In the genomic region with DNA sequence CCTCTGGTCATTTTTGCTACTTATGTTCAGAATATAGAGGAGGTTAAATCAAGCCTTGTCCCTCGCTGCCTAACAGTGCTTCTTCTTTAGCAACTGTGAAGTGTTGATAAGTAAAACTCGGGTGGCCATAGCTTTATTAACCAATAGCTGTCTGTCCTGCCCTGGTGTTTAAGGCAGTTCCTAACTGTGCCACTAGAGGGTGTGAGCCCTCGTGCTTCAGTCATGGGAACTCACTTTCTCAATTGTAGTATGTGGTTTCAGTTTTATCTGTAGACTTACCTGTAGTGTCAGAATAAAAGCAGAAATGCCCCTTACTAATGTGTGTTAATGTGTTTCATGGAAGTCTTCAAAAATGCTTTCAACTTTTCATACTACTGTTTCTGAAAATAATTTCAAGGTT, we compare ENCODE assay signal across 8 mouse cellular contexts. TPM values are rescaled to one million over a fixed set of nuclear protein-coding genes. Genes with fewer than 3 reads are reported as not detected.
DNase-seq lines count a peak whose midpoint lies in the region; ATAC-seq and TF ChIP-seq lines count a peak whose summit lies in the region.

No protein-coding gene starts in this region.

- DNase-seq in neural tube, embryonic 10.5 days (ENCODE audit: extremely low spot score, low spot score): peak; percentile 75
- DNase-seq in T-cell, adult 2 months (ENCODE audit: low spot score): peak; percentile 75
- DNase-seq in heart, postnatal 14 days: peak; percentile 70 to 79
- peak; percentile 41 to 59 for DNase-seq in left cerebral cortex, postnatal 10 days (ENCODE audit: extremely low spot score in 1 of 2, low spot score in 2 of 2)
- DNase-seq in monocyte, adult 2 months (ENCODE audit: low read depth in 1 of 2, low spot score in 2 of 2): peak; percentile 40 to 63
- peak; percentile 69 for DNase-seq in thymus, postnatal 25 days

- no peak overlapping the region for H3K27ac ChIP-seq in neural tube, embryonic 15.5 days (replicated peaks)
- H3K27ac ChIP-seq in cortical plate, adult 2 months (ENCODE audit: insufficient read depth, low read length): no peak overlapping the region

- H3K4me1 ChIP-seq in neural tube, embryonic 15.5 days: peaks cover 36% of the 10 kb centered on the region
- H3K4me1 ChIP-seq in cortical plate, adult 2 months (ENCODE audit: control insufficient read depth, insufficient read depth, low read length): peaks cover 4% of the 10 kb centered on the region

- H3K36me3 ChIP-seq in neural tube, embryonic 15.5 days: peaks cover 34% of the 10 kb centered on the region

- no peak overlapping the region for H3K4me3 ChIP-seq in neural tube, embryonic 15.5 days (replicated peaks)
- H3K4me3 ChIP-seq in cortical plate, adult 2 months (ENCODE audit: insufficient read depth, low read length): no peak overlapping the region

- H3K9me3 ChIP-seq in neural tube, embryonic 15.5 days (replicated peaks): no peaks in the 10 kb centered on the region

- 23% methylated on average over 3 of the region's 3 CpGs for WGBS in neural tube, embryonic 15.5 days

- ATAC-seq in neural tube, embryonic 15.5 days (ENCODE audit: low FRiP score): no peak

- TF ChIP-seq POLR2A in cortical plate, adult 2 months (IDR thresholded peaks at IDR 0.05; ENCODE audit: extremely low read depth, insufficient read depth, low read length): no peak

- H3K4me2 ChIP-seq in neural tube, embryonic 15.5 days: no peak overlapping the region

- intact Hi-C loops in heart, postnatal 14 days (cut with DNase I): loop anchor here (2.0 kb wide), 1 partner anchor 237 kb away; no protein-coding TSS in a partner anchor
- intact Hi-C loops in left cerebral cortex, postnatal 10 days (cut with DNase I): no loop called here

- no peak overlapping the region for H3K9ac ChIP-seq in neural tube, embryonic 15.5 days (replicated peaks)

- H3K27me3 ChIP-seq in neural tube, embryonic 15.5 days (replicated peaks): no peaks in the 10 kb centered on the region

- TF ChIP-seq CTCF in cortical plate, adult 2 months (IDR thresholded peaks at IDR 0.05; ENCODE audit: extremely low read depth, insufficient read depth, low read length): peak; percentile 84

RNA-seq across cellular contexts. Expression of a gene that starts 4.2 kb away (rescaled TPM):
- 70.1 and 79.9 TPM in 2 replicates for polyA plus RNA-seq in neural tube, embryonic 15.5 days (2015; fragmentation: Nextera tagmentation; extraction: Ambion mirVana)
- polyA plus RNA-seq in cortical plate, adult 2 months (2012; rRNA removed): 34.6 and 38.2 TPM in 2 replicates
- 10 to 100 TPM; 16.7 to 22.9 TPM for total RNA-seq in heart, postnatal 14 days (2021)
- 10 to 100 TPM; 41.2 to 47.4 TPM for total RNA-seq in left cerebral cortex, postnatal 10 days (2021)

RNA-seq across cellular contexts. Expression of a gene that starts 19.4 kb away (rescaled TPM):
- polyA plus RNA-seq in neural tube, embryonic 15.5 days (2015; fragmentation: Nextera tagmentation; extraction: Ambion mirVana): 33.9 and 41.4 TPM in 2 replicates
- polyA plus RNA-seq in cortical plate, adult 2 months (2012; rRNA removed): 11.8 TPM in 2 replicates
- 10 to 100 TPM; 20.8 to 22.1 TPM for total RNA-seq in heart, postnatal 14 days (2021)
- 10 to 100 TPM; 15.8 to 16.2 TPM for total RNA-seq in left cerebral cortex, postnatal 10 days (2021)

RNA-seq across cellular contexts. Expression of a gene that starts 45.7 kb away (rescaled TPM):
- 0.37 and 0.57 TPM in 2 replicates for polyA plus RNA-seq in neural tube, embryonic 15.5 days (2015; fragmentation: Nextera tagmentation; extraction: Ambion mirVana)
- polyA plus RNA-seq in cortical plate, adult 2 months (2012; rRNA removed): 1.9 and 2.0 TPM in 2 replicates
- total RNA-seq in heart, postnatal 14 days (2021): 10 to 100 TPM; 21.5 to 25.4 TPM
- 1 to 10 TPM; 3.1 to 4.3 TPM for total RNA-seq in left cerebral cortex, postnatal 10 days (2021)

Comparison
In these comparisons a context has a peak if more than half of its experiments do, and no peak if none do; other contexts are left out.
1. RNA of a gene that starts 45.7 kb away (total RNA-seq): 21.5 to 25.4 TPM in heart, postnatal 14 days; 3.1 to 4.3 TPM in left cerebral cortex, postnatal 10 days; every median in the first group is over 4 times any median in the second.
2. Peak in every context shown above with its lines, with median percentiles within 50 percentile points of each other: DNase-seq.